31 mouse cellular contexts compared by ENCODE assay signal in genomic region chr7:92115237-92115871, GRCm38 (mm10).
DNase-seq lines count a peak whose midpoint lies in the region; ATAC-seq lines count a peak whose summit lies in the region.
"Had no signal": no experiment of that assay in that cellular context is flagged by ENCODE, and none has a peak within 500 bp of the region (broad histone marks: within the 10 kb centered on the region; RNA-seq: fewer than 3 reads in every experiment).

No protein-coding gene starts in this region.

- DNase-seq in frontal cortex, postnatal 14 days (ENCODE audit: low spot score in 2 of 2): no peak
- DNase-seq in heart, postnatal 4 days: no peak
- peak; percentile 32 to 57 for DNase-seq in left cerebral cortex, adult 9 months (ENCODE audit: low spot score in 2 of 2)
- DNase-seq in left cerebral cortex, postnatal 36 days (ENCODE audit: low spot score in 2 of 2): no peak
- no peak for DNase-seq in spleen, postnatal 36 days (ENCODE audit: low spot score in 2 of 2)
- DNase-seq: B cell, adult 2 months; cerebellum, adult 2 months; cerebellum, postnatal 25 days; gastrocnemius, postnatal 14 days; kidney, adult 9 months; kidney, postnatal 25 days; layer of hippocampus, postnatal 36 days; lung, adult 18-20 months; lung, postnatal 10 days; retina, postnatal 1 day; right cerebral cortex, postnatal 4 days; thymus, adult 18-20 months; thymus, postnatal 36 days had no signal

- peaks cover 2% of the 10 kb centered on the region; the same call in 1 of the 2 replicates for H3K4me1 ChIP-seq in heart, embryonic 15.5 days (replicated peaks)
- H3K4me1 ChIP-seq: embryonic facial prominence, embryonic 12.5 days; hindbrain, embryonic 15.5 days; limb, embryonic 12.5 days; liver, embryonic 12.5 days; midbrain, embryonic 10.5 days; neural tube, embryonic 13.5 days; stomach, embryonic 15.5 days had no signal

- no peak overlapping the region for H3K4me2 ChIP-seq in heart, embryonic 15.5 days
- H3K4me2 ChIP-seq: embryonic facial prominence, embryonic 12.5 days; hindbrain, embryonic 15.5 days; limb, embryonic 12.5 days; liver, embryonic 12.5 days; neural tube, embryonic 13.5 days; stomach, embryonic 15.5 days had no signal

- H3K27ac ChIP-seq in heart, embryonic 15.5 days: peak overlapping the region; percentile 32
- H3K27ac ChIP-seq: embryonic facial prominence, embryonic 12.5 days; hindbrain, embryonic 15.5 days; limb, embryonic 12.5 days; liver, embryonic 12.5 days; midbrain, embryonic 10.5 days; neural tube, embryonic 13.5 days; stomach, embryonic 15.5 days had no signal

- intact Hi-C loops in left cerebral cortex, postnatal 36 days (cut with DNase I): no loop called here

- no peak overlapping the region for H3K4me3 ChIP-seq in heart, embryonic 15.5 days
- H3K4me3 ChIP-seq: embryonic facial prominence, embryonic 12.5 days; hindbrain, embryonic 15.5 days; limb, embryonic 12.5 days; liver, embryonic 12.5 days; midbrain, embryonic 10.5 days; myocyte; neural tube, embryonic 13.5 days; stomach, embryonic 15.5 days had no signal

- WGBS in heart, embryonic 15.5 days: 44% methylated on average over 5 of the region's 5 CpGs

- H3K9me3 ChIP-seq in heart, embryonic 15.5 days (replicated peaks): no peaks in the 10 kb centered on the region
- H3K9me3 ChIP-seq: embryonic facial prominence, embryonic 12.5 days; G1E; hindbrain, embryonic 15.5 days; limb, embryonic 12.5 days; liver, embryonic 12.5 days; midbrain, embryonic 10.5 days; neural tube, embryonic 13.5 days; stomach, embryonic 15.5 days had no signal

- no peaks in the 10 kb centered on the region for H3K36me3 ChIP-seq in heart, embryonic 15.5 days
- H3K36me3 ChIP-seq: embryonic facial prominence, embryonic 12.5 days; G1E; hindbrain, embryonic 15.5 days; limb, embryonic 12.5 days; liver, embryonic 12.5 days; midbrain, embryonic 10.5 days; neural tube, embryonic 13.5 days; stomach, embryonic 15.5 days had no signal

- no peak overlapping the region for H3K9ac ChIP-seq in heart, embryonic 15.5 days
- H3K9ac ChIP-seq: embryonic facial prominence, embryonic 12.5 days; hindbrain, embryonic 15.5 days; limb, embryonic 12.5 days; liver, embryonic 12.5 days; neural tube, embryonic 13.5 days; stomach, embryonic 15.5 days had no signal

- ATAC-seq in frontal cortex, adult (ENCODE audit: low TSS enrichment): peak; percentile 82
- ATAC-seq in heart, embryonic 15.5 days (replicated peaks; ENCODE audit: insufficient number of reproducible peaks, insufficient read depth, low FRiP score, low read depth): no peak
- ATAC-seq: liver, embryonic 12.5 days; midbrain, embryonic 16.5 days had no signal

- no peaks in the 10 kb centered on the region for H3K27me3 ChIP-seq in heart, embryonic 15.5 days
- H3K27me3 ChIP-seq: CH12.LX; embryonic facial prominence, embryonic 12.5 days; hindbrain, embryonic 15.5 days; limb, embryonic 12.5 days; liver, embryonic 12.5 days; neural tube, embryonic 13.5 days; stomach, embryonic 15.5 days had no signal

Comparison
In these comparisons a context has a peak if more than half of its experiments do, and no peak if none do; other contexts are left out.
1. DNase-seq: peak in left cerebral cortex, adult 9 months (2 of 2); none in frontal cortex, postnatal 14 days (0 of 2), heart, postnatal 4 days (single experiment), left cerebral cortex, postnatal 36 days (0 of 2) and spleen, postnatal 36 days (0 of 2).